Mouse (Mus musculus) forebrain, embryonic 12.5 days (tissue): ENCODE results near the gene Terf2. TPM values are rescaled to one million over a fixed set of nuclear protein-coding genes. Genes with fewer than 3 reads are reported as not detected.

Experiments
- ATAC-seq: fragments of 200-750 bp; cut with Nextera tagmentation; 2 replicates; pipeline ENCODE4 v1.8.0; 2017; ENCODE audit warnings: moderate TSS enrichment; ENCODE audit not compliant: low FRiP score
- H3K27ac ChIP-seq: fragments of 300-500 bp; sonication (generic); 2 replicates; pipeline ENCODE4 v1.5.1; 2016; ENCODE audit warnings: mild to moderate bottlenecking
- H3K27me3 ChIP-seq: fragments of 300-500 bp; sonication (generic); 2 replicates; pipeline ENCODE4 v1.6.1; 2016; ENCODE audit warnings: mild to moderate bottlenecking
- H3K36me3 ChIP-seq: fragments of 300-500 bp; sonication (generic); replicated peaks from 2 replicates; pipeline ENCODE4 v1.6.1; 2016; ENCODE audit warnings: mild to moderate bottlenecking
- H3K4me1 ChIP-seq: fragments of 300-500 bp; sonication (generic); 2 replicates; pipeline ENCODE4 v1.6.1; 2016
- H3K4me2 ChIP-seq: fragments of 300-500 bp; sonication (generic); 2 replicates; pipeline ENCODE4 v1.6.1; 2016; ENCODE audit warnings: mild to moderate bottlenecking, moderate library complexity
- H3K4me3 ChIP-seq: fragments of 300-500 bp; sonication (generic); replicated peaks from 2 replicates; pipeline ENCODE4 v1.5.1; 2016; ENCODE audit warnings: mild to moderate bottlenecking
- H3K9ac ChIP-seq: fragments of 300-500 bp; sonication (generic); 2 replicates; pipeline ENCODE4 v1.6.1; 2016; ENCODE audit warnings: mild to moderate bottlenecking
- H3K9me3 ChIP-seq: fragments of 300-500 bp; sonication (generic); 2 replicates; pipeline ENCODE4 v1.6.1; 2016
- WGBS: fragments of 180-500 bp; shearing (Covaris S2); methylation state at CpG from one replicate; pipeline ENCODE4 v1.1.7; 2016; 5-methylcytosine and 5-hydroxymethylcytosine counted together
- polyA plus RNA-seq: library from polyadenylated mRNA; unstranded; fragments of >200 nt; fragmentation: Nextera tagmentation; extraction: Ambion mirVana; gene quantifications from 2 replicates; pipeline ENCODE4 v1.2.1, GENCODE M21; 2016

Gene Terf2
- polyA plus RNA-seq, 1 experiment from 2014 or later, result 26.6 TPM

GRCm38 (mm10) chr8:107124343-107124742 is 28.0 kb upstream of the Terf2 start:
- Histone ChIP-seq H3K27ac (no peak overlapping the region), H3K4me3 (no peak overlapping the region), H3K36me3 (no peaks in the 10 kb centered on the region), H3K9me3 (no peaks in the 10 kb centered on the region), H3K9ac (no peak overlapping the region), H3K4me2 (no peak overlapping the region), H3K27me3 (no peaks in the 10 kb centered on the region), H3K4me1 (peaks cover 26% of the 10 kb centered on the region)
- 74% methylated on average over 8 of the region's 8 CpGs for WGBS
- ATAC-seq, result no peak

GRCm38 (mm10) chr8:107123063-107123614 is 26.8 kb upstream of the Terf2 start:
- Histone ChIP-seq H3K4me3 (no peak overlapping the region), H3K9ac (no peak overlapping the region; the same call in 1 of the 2 replicates), H3K9me3 (no peaks in the 10 kb centered on the region), H3K27me3 (no peaks in the 10 kb centered on the region), H3K4me1 (peaks cover 24% of the 10 kb centered on the region), H3K36me3 (no peaks in the 10 kb centered on the region), H3K27ac (peak overlapping the region; percentile 61; the same call in 1 of the 2 replicates), H3K4me2 (0 out of 2 replicates have a peak overlapping the region, but pooled peaks have one; percentile 17)
- ATAC-seq, result peak; percentile 70
- WGBS, result 7% methylated on average over 9 of the region's 9 CpGs

- Histone ChIP-seq H3K4me2 (no peak overlapping the region), H3K9me3 (no peaks in the 10 kb centered on the region), H3K4me3 (no peak overlapping the region), H3K27ac (no peak overlapping the region), H3K4me1 (peaks cover 24% of the 10 kb centered on the region), H3K9ac (no peak overlapping the region), H3K36me3 (no peaks in the 10 kb centered on the region), H3K27me3 (no peaks in the 10 kb centered on the region)
- WGBS, result 92% methylated on average over 7 of the region's 7 CpGs
- ATAC-seq, result no peak
Measured at GRCm38 (mm10) chr8:107121681-107122291, 25.4 kb upstream of the Terf2 start.

- H3K4me3 ChIP-seq, result no peak overlapping the region
- H3K9ac ChIP-seq, result no peak overlapping the region
- no peaks in the 10 kb centered on the region for H3K9me3 ChIP-seq
- H3K36me3 ChIP-seq, result no peaks in the 10 kb centered on the region
- H3K27ac ChIP-seq, result no peak overlapping the region
- H3K4me1 ChIP-seq, result peaks cover 24% of the 10 kb centered on the region
- H3K27me3 ChIP-seq, result no peaks in the 10 kb centered on the region
- no peak overlapping the region for H3K4me2 ChIP-seq
- ATAC-seq, result no peak
Measured at GRCm38 (mm10) chr8:107120806-107121205, 24.5 kb upstream of the Terf2 start.

- ATAC-seq, result no peak
- H3K27ac ChIP-seq, result no peak overlapping the region
Measured at GRCm38 (mm10) chr8:107119412-107119811, 23.1 kb upstream of the Terf2 start.

GRCm38 (mm10) chr8:107118803-107119233 is 22.5 kb upstream of the Terf2 start:
- Histone ChIP-seq H3K4me1 (peaks cover 23% of the 10 kb centered on the region), H3K9ac (no peak overlapping the region), H3K27ac (no peak overlapping the region), H3K4me3 (no peak overlapping the region), H3K27me3 (no peaks in the 10 kb centered on the region), H3K4me2 (no peak overlapping the region), H3K36me3 (no peaks in the 10 kb centered on the region), H3K9me3 (no peaks in the 10 kb centered on the region)
- ATAC-seq, result no peak
- 65% methylated on average over 7 of the region's 7 CpGs for WGBS

More at GRCm38 (mm10) chr8:107119412-107119811, 23.1 kb upstream of the Terf2 start:
- no peak overlapping the region for H3K4me3 ChIP-seq
- H3K9me3 ChIP-seq, result no peaks in the 10 kb centered on the region
- WGBS, result 75% methylated on average over 9 of the region's 9 CpGs
- H3K4me2 ChIP-seq, result no peak overlapping the region
- no peaks in the 10 kb centered on the region for H3K36me3 ChIP-seq
- peaks cover 26% of the 10 kb centered on the region for H3K4me1 ChIP-seq
- no peaks in the 10 kb centered on the region for H3K27me3 ChIP-seq
- H3K9ac ChIP-seq, result no peak overlapping the region

- Histone ChIP-seq H3K9ac (no peak overlapping the region), H3K4me3 (no peak overlapping the region), H3K9me3 (no peaks in the 10 kb centered on the region), H3K4me1 (0 out of 2 replicates have a peak, but pooled peaks cover 5% of the 10 kb centered on the region), H3K27ac (no peak overlapping the region), H3K4me2 (no peak overlapping the region), H3K36me3 (no peaks in the 10 kb centered on the region), H3K27me3 (no peaks in the 10 kb centered on the region)
- WGBS, result 52% methylated on average over 2 of the region's 2 CpGs
- ATAC-seq, result no peak
Measured at GRCm38 (mm10) chr8:107117019-107117418, 20.7 kb upstream of the Terf2 start.

- no peak for ATAC-seq
Measured at GRCm38 (mm10) chr8:107116023-107116422, 19.7 kb upstream of the Terf2 start.

GRCm38 (mm10) chr8:107115008-107115320 is 18.6 kb upstream of the Terf2 start:
- Histone ChIP-seq H3K4me3 (no peak overlapping the region), H3K9me3 (no peaks in the 10 kb centered on the region), H3K36me3 (no peaks in the 10 kb centered on the region), H3K27ac (no peak overlapping the region), H3K4me2 (no peak overlapping the region), H3K9ac (no peak overlapping the region), H3K4me1 (0 out of 2 replicates have a peak, but pooled peaks cover 4% of the 10 kb centered on the region), H3K27me3 (no peaks in the 10 kb centered on the region)
- ATAC-seq, result no peak
- 89% methylated on average over 10 of the region's 10 CpGs for WGBS

More at GRCm38 (mm10) chr8:107116023-107116422, 19.7 kb upstream of the Terf2 start:
- Histone ChIP-seq H3K4me1 (0 out of 2 replicates have a peak, but pooled peaks cover 4% of the 10 kb centered on the region), H3K4me3 (no peak overlapping the region), H3K36me3 (no peaks in the 10 kb centered on the region), H3K9ac (no peak overlapping the region), H3K27ac (no peak overlapping the region), H3K27me3 (no peaks in the 10 kb centered on the region), H3K4me2 (no peak overlapping the region), H3K9me3 (no peaks in the 10 kb centered on the region)
- 18% methylated on average over 11 of the region's 11 CpGs for WGBS

- H3K4me2 ChIP-seq, result no peak overlapping the region
- no peaks in the 10 kb centered on the region for H3K36me3 ChIP-seq
- 0 out of 2 replicates have a peak, but pooled peaks cover 4% of the 10 kb centered on the region for H3K4me1 ChIP-seq
- H3K9me3 ChIP-seq, result no peaks in the 10 kb centered on the region
- no peak overlapping the region for H3K9ac ChIP-seq
- no peak overlapping the region for H3K4me3 ChIP-seq
- H3K27me3 ChIP-seq, result no peaks in the 10 kb centered on the region
- WGBS, result 72% methylated on average over 19 of the region's 19 CpGs
- no peak for ATAC-seq
- no peak overlapping the region for H3K27ac ChIP-seq
Measured at GRCm38 (mm10) chr8:107114150-107115007, 18.0 kb upstream of the Terf2 start.

GRCm38 (mm10) chr8:107113209-107113608 is 16.9 kb upstream of the Terf2 start:
- WGBS, result 51% methylated on average over 4 of the region's 4 CpGs
- H3K4me3 ChIP-seq, result no peak overlapping the region
- no peak overlapping the region for H3K4me2 ChIP-seq
- no peak overlapping the region for H3K27ac ChIP-seq
- 0 out of 2 replicates have a peak, but pooled peaks cover 4% of the 10 kb centered on the region for H3K4me1 ChIP-seq
- H3K27me3 ChIP-seq, result no peaks in the 10 kb centered on the region
- ATAC-seq, result no peak
- H3K36me3 ChIP-seq, result no peaks in the 10 kb centered on the region
- H3K9me3 ChIP-seq, result no peaks in the 10 kb centered on the region
- no peak overlapping the region for H3K9ac ChIP-seq

- Histone ChIP-seq H3K9ac (no peak overlapping the region), H3K27ac (no peak overlapping the region), H3K36me3 (no peaks in the 10 kb centered on the region), H3K4me3 (no peak overlapping the region), H3K4me2 (no peak overlapping the region), H3K27me3 (no peaks in the 10 kb centered on the region), H3K9me3 (no peaks in the 10 kb centered on the region), H3K4me1 (0 out of 2 replicates have a peak, but pooled peaks cover 4% of the 10 kb centered on the region)
- no peak for ATAC-seq
- WGBS, result 92% methylated on average over 10 of the region's 11 CpGs
Measured at GRCm38 (mm10) chr8:107111340-107112105, 15.2 kb upstream of the Terf2 start.
